Mouse (Mus musculus) midbrain, embryonic 16.5 days (tissue): ENCODE results near the gene 1110004F10Rik. TPM values are rescaled to one million over a fixed set of nuclear protein-coding genes. Genes with fewer than 3 reads are reported as not detected.
A peak's percentile ranks its signal among the peaks of the same experiment; 100 is the strongest.

Source experiments
- ATAC-seq: fragments of 200-750 bp; cut with Nextera tagmentation; 2 replicates; pipeline ENCODE4 v1.8.0; 2017; ENCODE audit warnings: moderate TSS enrichment
- H3K27ac ChIP-seq: fragments of 300-500 bp; sonication (generic); 2 replicates; pipeline ENCODE4 v1.5.1; 2014; ENCODE audit warnings: mild to moderate bottlenecking, low read length, mixed read lengths
- H3K27me3 ChIP-seq: fragments of 300-500 bp; sonication (generic); 2 replicates; pipeline ENCODE4 v1.6.1; 2014; ENCODE audit warnings: low read depth, low read length, mixed read lengths; ENCODE audit not compliant: control insufficient read depth, insufficient read depth
- H3K36me3 ChIP-seq: fragments of 300-500 bp; sonication (generic); 2 replicates; pipeline ENCODE4 v1.6.1; 2014; ENCODE audit warnings: mild to moderate bottlenecking, low read length, moderate library complexity, mixed read lengths; ENCODE audit not compliant: control insufficient read depth, insufficient read depth
- H3K4me1 ChIP-seq: fragments of 300-500 bp; sonication (generic); 2 replicates; pipeline ENCODE4 v1.6.1; 2014; ENCODE audit warnings: mild to moderate bottlenecking, low read length, mixed read lengths; ENCODE audit not compliant: control insufficient read depth, insufficient read depth
- H3K4me2 ChIP-seq: fragments of 300-500 bp; sonication (generic); 2 replicates; pipeline ENCODE4 v1.6.1; 2014; ENCODE audit warnings: mild to moderate bottlenecking, low read length, mixed read lengths
- H3K4me3 ChIP-seq: fragments of 300-500 bp; sonication (generic); 2 replicates; pipeline ENCODE4 v1.5.1; 2014; ENCODE audit warnings: low read depth, mild to moderate bottlenecking, low read length, moderate library complexity, mixed read lengths
- H3K9ac ChIP-seq: fragments of 300-500 bp; sonication (generic); 2 replicates; pipeline ENCODE4 v1.6.1; 2014; ENCODE audit warnings: low read depth, low read length, mixed read lengths
- H3K9me3 ChIP-seq: fragments of 300-500 bp; sonication (generic); replicated peaks from 2 replicates; pipeline ENCODE4 v1.6.1; 2014; ENCODE audit warnings: mild to moderate bottlenecking, low read length, mixed read lengths; ENCODE audit not compliant: control insufficient read depth, poor library complexity, severe bottlenecking
- WGBS: fragments of 180-500 bp; shearing (Covaris S2); extraction: QIAGEN DNeasy Blood & Tissue Kit; methylation state at CpG from one replicate; pipeline ENCODE4 v1.1.7; 2014; 5-methylcytosine and 5-hydroxymethylcytosine counted together
- polyA plus RNA-seq: library from polyadenylated mRNA; unstranded; fragments of >200 nt; fragmentation: Nextera tagmentation; extraction: Ambion mirVana; gene quantifications from 2 replicates; pipeline ENCODE4 v1.2.1, GENCODE M21; 2015

The 1110004F10Rik gene
- polyA plus RNA-seq, 1 experiment from 2014 or later = 363 TPM

- H3K9ac ChIP-seq = peak overlapping the region; percentile 67
- ATAC-seq = peak; percentile 39; the same call in 1 of the 2 replicates
- H3K4me2 ChIP-seq = peak overlapping the region; percentile 96
- H3K4me3 ChIP-seq = peak overlapping the region; percentile 53
- peak overlapping the region; percentile 83 for H3K27ac ChIP-seq
- no peaks in the 10 kb centered on the region for H3K9me3 ChIP-seq
- H3K27me3 ChIP-seq = peaks cover 28% of the 10 kb centered on the region
- H3K4me1 ChIP-seq = peaks cover 36% of the 10 kb centered on the region
- H3K36me3 ChIP-seq = no peaks in the 10 kb centered on the region
- WGBS = under 1% methylated on average over 25 of the region's 25 CpGs
Measured at GRCm38 (mm10) chr7:116034282-116034758, 4.9 kb upstream of the 1110004F10Rik start.

GRCm38 (mm10) chr7:116035504-116035903 lies 3.7 kb upstream of the 1110004F10Rik start:
- Histone ChIP-seq H3K27me3 (peaks cover 27% of the 10 kb centered on the region), H3K4me1 (peaks cover 42% of the 10 kb centered on the region), H3K9me3 (no peaks in the 10 kb centered on the region), H3K27ac (no peak overlapping the region), H3K4me3 (no peak overlapping the region), H3K36me3 (no peaks in the 10 kb centered on the region), H3K4me2 (peak overlapping the region; percentile 5), H3K9ac (no peak overlapping the region)
- 46% methylated on average over 4 of the region's 4 CpGs for WGBS
- no peak for ATAC-seq

- H3K36me3 ChIP-seq = no peaks in the 10 kb centered on the region
- H3K4me3 ChIP-seq = peak overlapping the region; percentile 13
- H3K9ac ChIP-seq = no peak overlapping the region
- peaks cover 33% of the 10 kb centered on the region for H3K4me1 ChIP-seq
- 37% methylated on average over 18 of the region's 18 CpGs for WGBS
- H3K27me3 ChIP-seq = peaks cover 29% of the 10 kb centered on the region
- H3K9me3 ChIP-seq = no peaks in the 10 kb centered on the region
- no peak for ATAC-seq
- peak overlapping the region; percentile 23; the same call in 1 of the 2 replicates for H3K4me2 ChIP-seq
- H3K27ac ChIP-seq = no peak overlapping the region
Measured at GRCm38 (mm10) chr7:116036591-116037555, 2.3 kb upstream of the 1110004F10Rik start.

- ATAC-seq = no peak
- H3K4me1 ChIP-seq = peaks cover 33% of the 10 kb centered on the region
- 4% methylated on average over 13 of the region's 13 CpGs for WGBS
Measured at GRCm38 (mm10) chr7:116038024-116038423, 1.2 kb upstream of the 1110004F10Rik start.

GRCm38 (mm10) chr7:116038511-116038910 lies 686 bp upstream of the 1110004F10Rik start, which contains the start of gene Sox6:
Gene Sox6, minus strand, starts transcription at chr7:116038796.
- Histone ChIP-seq H3K9ac (peak within 1 kb of the TSS; percentile 63), H3K4me2 (peak within 1 kb of the TSS; percentile 100), H3K27ac (0 out of 2 replicates have a peak within 1 kb of the TSS, but pooled peaks have one; percentile 63), H3K9me3 (no peaks in the 10 kb centered on the region), H3K36me3 (no peaks in the 10 kb centered on the region), H3K4me1 (peaks cover 30% of the 10 kb centered on the region), H3K4me3 (peak within 1 kb of the TSS; percentile 47), H3K27me3 (peaks cover 29% of the 10 kb centered on the region)
- WGBS = 1% methylated on average over 11 of the region's 11 CpGs
- no peak for ATAC-seq

More at GRCm38 (mm10) chr7:116038024-116038423, 1.2 kb upstream of the 1110004F10Rik start:
- Histone ChIP-seq H3K36me3 (no peaks in the 10 kb centered on the region), H3K27me3 (peaks cover 29% of the 10 kb centered on the region), H3K27ac (no peak overlapping the region), H3K4me3 (peak overlapping the region; percentile 27), H3K4me2 (peak overlapping the region; percentile 100), H3K9me3 (no peaks in the 10 kb centered on the region), H3K9ac (no peak overlapping the region)

- no peaks in the 10 kb centered on the region for H3K9me3 ChIP-seq
- under 1% methylated on average over 48 of the region's 48 CpGs for WGBS
- H3K27me3 ChIP-seq = peaks cover 27% of the 10 kb centered on the region
- no peaks in the 10 kb centered on the region for H3K36me3 ChIP-seq
- peak overlapping the region; percentile 100 for H3K4me2 ChIP-seq
- H3K4me3 ChIP-seq = peak overlapping the region; percentile 47
- peaks cover 17% of the 10 kb centered on the region for H3K4me1 ChIP-seq
- peak; percentile 90 for ATAC-seq
- peak overlapping the region; percentile 63; the same call in 1 of the 2 replicates for H3K27ac ChIP-seq
- H3K9ac ChIP-seq = peak overlapping the region; percentile 63
Measured at GRCm38 (mm10) chr7:116039538-116040466, 605 bp downstream of the 1110004F10Rik start.

- Histone ChIP-seq H3K4me2 (peak overlapping the region; percentile 100), H3K9ac (peak overlapping the region; percentile 63; the same call in 1 of the 2 replicates), H3K4me1 (peaks cover 20% of the 10 kb centered on the region), H3K36me3 (no peaks in the 10 kb centered on the region), H3K27me3 (peaks cover 26% of the 10 kb centered on the region), H3K27ac (no peak overlapping the region), H3K9me3 (no peaks in the 10 kb centered on the region), H3K4me3 (peak overlapping the region; percentile 47)
- WGBS = 13% methylated on average over 15 of the region's 15 CpGs
- no peak for ATAC-seq
Measured at GRCm38 (mm10) chr7:116040470-116041019, 1.3 kb downstream of the 1110004F10Rik start.

- Histone ChIP-seq H3K4me2 (no peak overlapping the region), H3K4me1 (no peaks in the 10 kb centered on the region), H3K9ac (no peak overlapping the region), H3K36me3 (no peaks in the 10 kb centered on the region), H3K27me3 (no peaks in the 10 kb centered on the region), H3K4me3 (no peak overlapping the region), H3K9me3 (no peaks in the 10 kb centered on the region), H3K27ac (no peak overlapping the region)
- ATAC-seq = no peak
- WGBS = 49% methylated on average over 1 of the region's 1 CpGs
Measured at GRCm38 (mm10) chr7:116060739-116061138, 21.5 kb downstream of the 1110004F10Rik start.
